Mouse (Mus musculus) lung, adult 2 months (tissue): Measurements from ENCODE around the gene Cnn1.

Experiments used
- CTCF ChIP-seq: fragments of 200-500 bp; IDR thresholded peaks from 2 replicates; pipeline ENCODE4 v1.5.1; 2011; ENCODE audit warnings: mild to moderate bottlenecking, low read length, control low read depth; ENCODE audit not compliant: insufficient read depth
- POLR2A ChIP-seq: fragments of 200-500 bp; IDR thresholded peaks from 2 replicates; pipeline ENCODE4 v1.6.1; 2011; ENCODE audit warnings: low read depth, mild to moderate bottlenecking, control low read depth, low read length, borderline replicate concordance; ENCODE audit errors: extremely low read depth

GRCm38 (mm10) chr9:22064341-22064740, 34.7 kb upstream of the Cnn1 start:
- no peak for TF ChIP-seq CTCF
- TF ChIP-seq POLR2A = no peak
